Mouse (Mus musculus): Measurements from ENCODE around the gene Pdap1. TPM values are rescaled to one million over a fixed set of nuclear protein-coding genes. Genes with fewer than 3 reads are reported as not detected.

Gene Pdap1
- polyA plus RNA-seq (2012; rRNA removed) = 12.1 and 13.0 TPM in 2 replicates

GRCm38 (mm10) chr5:145139571-145140519 lies at the start of gene Pdap1, which contains the start of gene Bud31:
Pdap1 (minus strand) TSS chr5:145140238.
Bud31 (plus strand) TSS chr5:145140362.

GRCm38 (mm10) chr5:145166536-145167305 lies 26.7 kb upstream of the Pdap1 start, which contains the start of the genes Ptcd1 and Cpsf4:
Ptcd1 (minus strand) TSS chr5:145167108.
Cpsf4 (plus strand) TSS chr5:145167213.

GRCm38 (mm10) chr5:145114071-145114605 lies 25.9 kb downstream of the Pdap1 start, which contains the start of gene Arpc1b:
Arpc1b (plus strand) TSS chr5:145114215.

GRCm38 (mm10) chr5:145083632-145084451 lies 56.2 kb downstream of the Pdap1 start, which contains the start of the genes Arpc1a and Kpna7:
Arpc1a (plus strand) TSS chr5:145083830.
Kpna7 (minus strand) TSS chr5:145084030.

Other genes starting within 250 kb of the Pdap1 start
- gene Smurf1, start 174.4 kb downstream of the Pdap1 start, polyA plus RNA-seq (2012; rRNA removed) = 14.7 and 15.0 TPM in 2 replicates
- gene Gm4871, start 107.5 kb downstream of the Pdap1 start, polyA plus RNA-seq (2012; rRNA removed) = not detected in 2 replicates
- not detected in 2 replicates for gene 1700018F24Rik, start 97.2 kb downstream of the Pdap1 start, polyA plus RNA-seq (2012; rRNA removed)
- 44.3 and 48.9 TPM in 2 replicates for gene Arpc1a, start 56.4 kb downstream of the Pdap1 start, polyA plus RNA-seq (2012; rRNA removed)
- gene Kpna7, start 56.2 kb downstream of the Pdap1 start, polyA plus RNA-seq (2012; rRNA removed) = 0.15 TPM in 1 of 2 replicates, not detected in the other
- 304 and 321 TPM in 2 replicates for gene Arpc1b, start 26.0 kb downstream of the Pdap1 start, polyA plus RNA-seq (2012; rRNA removed)
- 23.2 and 25.2 TPM in 2 replicates for gene Bud31, start 124 bp upstream of the Pdap1 start, polyA plus RNA-seq (2012; rRNA removed)
- gene Ptcd1, start 26.9 kb upstream of the Pdap1 start, polyA plus RNA-seq (2012; rRNA removed) = 3.8 and 4.2 TPM in 2 replicates
- 11.0 and 11.7 TPM in 2 replicates for gene Cpsf4, start 27.0 kb upstream of the Pdap1 start, polyA plus RNA-seq (2012; rRNA removed)
- gene Atp5j2, start 51.8 kb upstream of the Pdap1 start, polyA plus RNA-seq (2012; rRNA removed) = 46.2 and 49.2 TPM in 2 replicates
- gene Zkscan14, start 61.6 kb upstream of the Pdap1 start, polyA plus RNA-seq (2012; rRNA removed) = 0.90 and 0.97 TPM in 2 replicates
- 0.91 and 1.6 TPM in 2 replicates for gene Zkscan5, start 64.3 kb upstream of the Pdap1 start, polyA plus RNA-seq (2012; rRNA removed)
- gene Zfp655, start 91.5 kb upstream of the Pdap1 start, polyA plus RNA-seq (2012; rRNA removed) = 1.9 and 3.0 TPM in 2 replicates
- 5.4 and 6.1 TPM in 2 replicates for gene Zscan25, start 140.3 kb upstream of the Pdap1 start, polyA plus RNA-seq (2012; rRNA removed)
- gene Cyp3a57, start 205.0 kb upstream of the Pdap1 start, polyA plus RNA-seq (2012; rRNA removed) = not detected in 2 replicates

All from stomach, adult 2 months (tissue).